Mouse (Mus musculus) lung, postnatal 36 days (tissue): Measurements from ENCODE around the gene Serp2.

Experiments
- DNase-seq: peaks from one replicate; pipeline ENCODE4 v3.0.0; 2022; ENCODE audit warnings: mixed read lengths

Serp2 gene

GRCm38 (mm10) chr14:76556852-76557208 is at the start of gene Serp2:
Gene Serp2 (minus strand): TSS chr14:76556889.
- DNase-seq: no peak

DNA sequence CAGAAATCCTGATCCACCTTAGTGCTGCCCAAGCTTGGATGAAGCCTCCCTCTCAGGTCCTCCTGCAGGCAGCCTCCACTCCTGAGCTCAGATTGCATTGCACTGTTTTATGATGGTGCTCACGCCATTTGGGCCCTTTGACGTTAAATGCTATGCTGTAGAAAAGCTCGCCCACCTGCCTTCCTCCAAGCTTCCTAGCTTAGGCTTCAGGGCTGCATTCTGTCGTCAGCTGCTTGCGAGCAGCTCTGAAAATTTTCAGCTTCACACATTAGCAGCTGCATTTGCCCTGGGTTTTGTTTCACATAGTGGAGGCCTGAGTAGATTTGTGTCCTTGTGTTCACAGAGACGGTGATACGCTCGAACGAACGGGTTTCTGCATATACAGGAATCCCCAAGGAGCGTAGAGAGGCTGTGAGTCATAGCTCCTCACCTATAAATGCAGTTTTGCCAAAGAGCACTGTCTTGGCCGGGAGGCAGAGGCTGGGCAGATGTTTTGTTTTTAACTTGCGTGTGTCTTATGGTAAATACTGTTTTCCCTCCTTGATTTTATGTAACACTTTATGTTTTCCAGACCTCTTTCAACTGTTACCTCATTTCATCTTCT is 49.3 kb upstream of the Serp2 start:
- no peak for DNase-seq

DNA sequence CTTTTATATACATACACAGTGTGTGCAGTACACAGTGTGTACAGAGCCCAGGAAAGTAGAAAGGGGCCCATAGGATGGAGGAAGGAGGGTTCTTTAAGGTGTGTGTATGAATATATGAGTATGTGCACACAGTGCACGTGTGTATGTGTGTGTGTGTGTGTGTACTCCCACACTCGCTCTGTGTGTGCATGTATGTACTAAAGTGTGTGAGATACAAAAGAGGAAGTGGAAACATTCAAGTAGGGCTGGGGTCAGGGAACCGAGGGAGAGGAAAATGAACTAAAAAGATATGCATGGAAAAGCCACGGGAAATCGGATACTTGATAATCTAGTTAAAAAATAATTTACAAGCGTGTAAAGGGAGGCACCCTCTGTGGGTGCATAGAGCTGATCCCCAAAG is 47.3 kb upstream of the Serp2 start:
- no peak for DNase-seq

DNA sequence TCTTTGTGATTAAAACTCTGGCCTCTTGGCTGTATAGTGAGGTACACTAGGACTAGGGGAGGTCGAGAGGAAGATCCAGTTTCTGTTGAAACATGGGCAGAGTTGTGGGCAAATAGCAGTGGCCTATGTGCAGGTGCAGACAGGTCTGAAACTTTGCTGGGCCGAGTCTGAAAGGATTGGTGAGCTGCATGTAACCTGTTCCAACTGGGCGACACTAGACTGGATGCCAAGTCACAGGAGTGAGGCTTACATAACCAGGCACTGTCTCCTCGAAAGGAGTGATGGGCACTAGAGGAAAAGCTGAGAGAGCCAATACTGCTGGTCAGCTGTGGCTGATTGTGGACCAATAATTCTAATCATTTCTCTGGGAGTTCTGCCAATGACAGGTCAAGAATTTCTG is 45.0 kb upstream of the Serp2 start:
- no peak for DNase-seq

DNA sequence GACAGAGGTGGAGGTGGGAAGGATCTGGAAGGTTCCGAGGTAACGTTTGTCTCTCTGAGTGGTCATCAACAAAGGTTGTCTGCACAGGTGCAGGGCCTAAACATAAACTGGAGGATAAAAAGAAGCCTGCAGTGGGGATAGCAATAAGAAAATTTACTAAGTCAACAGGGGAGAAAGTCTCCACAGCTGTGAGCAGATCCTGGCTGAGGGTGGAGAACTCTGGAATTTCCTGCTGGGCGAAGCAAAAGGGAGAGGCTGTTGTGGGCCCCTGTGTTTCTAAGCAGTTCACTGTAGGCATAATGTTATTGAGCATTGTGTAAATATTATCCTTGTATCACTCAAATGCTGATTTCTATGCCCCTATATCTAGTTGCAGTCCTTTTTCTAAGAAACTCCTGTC is 43.7 kb upstream of the Serp2 start:
- DNase-seq: no peak

DNA sequence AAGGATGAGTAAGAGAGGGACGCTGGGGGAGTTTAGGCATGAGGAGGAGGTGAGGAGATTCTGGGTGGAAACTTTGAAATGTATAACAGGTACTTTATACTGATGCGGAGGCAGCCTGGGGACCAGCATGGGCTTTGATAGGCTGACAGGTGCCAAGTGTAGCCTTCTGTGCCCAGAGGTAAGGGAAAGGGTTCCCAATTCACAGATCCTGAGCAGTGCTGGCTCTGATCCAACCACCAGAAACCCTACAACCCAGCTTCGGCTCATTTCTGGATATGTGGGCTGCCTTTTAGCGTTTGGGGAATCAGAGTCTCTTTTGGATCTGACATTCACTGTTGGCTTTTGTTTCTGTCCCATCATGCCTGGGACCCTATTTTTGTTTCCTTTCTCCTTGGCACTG is 43.0 kb upstream of the Serp2 start:
- no peak for DNase-seq

DNA sequence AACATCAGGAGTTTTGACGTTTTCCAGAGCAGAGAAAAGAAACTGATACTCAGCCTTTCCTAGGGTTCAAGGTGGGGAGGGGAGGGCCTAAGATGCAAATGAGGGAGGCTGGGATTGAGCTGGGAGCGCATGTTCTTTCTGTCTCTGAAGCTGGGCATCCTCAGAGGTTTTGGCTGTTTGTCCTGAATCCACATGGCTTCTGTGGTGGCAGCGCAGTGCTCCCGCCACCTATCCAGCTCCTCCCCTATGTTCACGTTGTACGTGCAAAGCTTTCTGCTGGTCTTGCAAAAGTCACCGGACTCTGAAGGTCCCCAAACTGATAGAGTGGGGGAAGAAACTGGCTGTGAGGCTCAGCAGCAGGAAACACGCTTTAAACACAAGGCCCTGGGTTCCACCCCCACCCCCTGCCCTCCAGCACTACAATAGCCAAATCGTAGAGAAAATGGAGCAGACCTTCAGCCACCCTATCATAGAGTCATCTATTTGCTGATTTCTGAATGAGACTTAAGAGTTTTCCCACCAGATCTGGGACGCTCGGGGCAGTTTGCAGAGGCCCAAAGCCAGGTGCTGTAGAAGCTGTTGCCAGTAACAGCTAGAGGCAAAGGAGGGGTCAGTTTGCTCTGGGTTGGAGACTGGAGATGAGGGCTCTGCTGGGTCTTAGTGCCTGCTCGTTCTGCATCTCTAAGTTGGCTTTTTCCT is 42.0 kb upstream of the Serp2 start:
- DNase-seq: peak; percentile 78

DNA sequence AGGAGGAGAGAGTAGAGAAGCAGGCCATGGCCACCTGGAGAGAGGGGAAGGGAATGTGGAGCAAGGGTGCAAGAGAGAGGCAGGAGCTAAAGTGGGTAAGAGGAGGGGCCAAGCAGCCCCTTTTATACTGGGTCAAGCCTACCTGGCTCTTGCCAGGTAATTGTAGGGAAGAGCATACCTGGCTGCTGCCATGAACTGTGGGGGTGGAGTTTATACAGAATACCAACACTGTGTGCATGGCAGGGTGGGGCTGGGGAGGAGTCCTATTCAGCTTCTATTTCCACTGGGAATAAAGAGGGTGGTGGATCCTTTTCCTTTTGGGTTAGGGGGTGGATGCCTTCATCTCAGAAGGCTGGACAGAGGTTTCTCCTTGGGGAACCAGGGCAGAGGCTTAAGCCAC is 41.1 kb upstream of the Serp2 start:
- DNase-seq: no peak

GRCm38 (mm10) chr14:76595048-76595859 is 38.6 kb upstream of the Serp2 start:
- peak; percentile 49 for DNase-seq

GRCm38 (mm10) chr14:76594351-76594885 is 37.7 kb upstream of the Serp2 start:
- DNase-seq: no peak

DNA sequence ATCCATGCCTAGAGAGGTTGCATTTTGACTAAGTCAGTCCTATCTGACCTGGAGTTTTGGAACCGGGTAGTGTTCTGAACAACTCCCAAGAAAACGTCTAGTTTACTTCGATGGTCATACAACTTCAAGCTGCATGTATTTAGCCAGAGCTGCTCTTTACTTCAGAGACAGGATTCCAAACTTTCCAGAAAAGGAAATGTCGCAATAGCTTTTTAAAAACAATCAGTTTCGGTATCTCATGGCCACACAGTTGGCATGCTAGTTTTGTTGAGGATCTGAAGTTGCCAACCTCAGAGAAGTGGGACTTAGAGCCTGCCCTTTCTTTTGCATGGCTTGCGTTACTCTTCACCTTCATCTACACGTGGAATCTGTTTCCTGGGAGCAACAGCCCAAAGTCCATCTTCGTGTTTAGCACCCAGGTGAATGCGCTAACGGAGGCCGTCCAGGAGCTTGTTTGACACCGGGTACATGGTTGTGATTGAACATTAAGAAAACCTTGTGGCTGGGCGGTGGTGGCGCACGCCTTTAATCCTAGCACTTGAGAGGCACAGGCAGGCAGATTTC is 37.0 kb upstream of the Serp2 start:
- DNase-seq: no peak

GRCm38 (mm10) chr14:76592721-76593120 is 36.0 kb upstream of the Serp2 start:
- no peak for DNase-seq

DNA sequence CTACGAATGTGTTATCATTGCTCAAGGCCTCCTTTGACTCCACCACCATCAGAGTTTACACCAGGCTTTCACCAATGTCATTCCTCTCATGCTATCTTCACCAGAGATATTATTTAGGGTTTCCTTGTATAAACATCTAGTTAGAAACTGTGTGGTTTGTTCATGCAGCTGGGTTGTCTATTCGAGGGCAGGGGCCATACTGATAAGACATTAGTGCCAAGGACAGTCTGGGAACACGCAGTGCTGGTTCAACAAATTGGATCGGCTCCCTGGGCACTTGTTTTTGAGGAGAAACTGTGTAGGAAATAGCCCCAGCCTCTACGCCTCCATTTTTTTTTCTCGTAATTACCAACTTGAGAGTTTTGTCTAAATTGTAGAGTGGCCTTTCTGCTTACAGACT is 35.4 kb upstream of the Serp2 start:
- no peak for DNase-seq

- no peak for DNase-seq
These were observed 33.4 kb upstream of the Serp2 start for GRCm38 (mm10) chr14:76590134-76590533.

DNA sequence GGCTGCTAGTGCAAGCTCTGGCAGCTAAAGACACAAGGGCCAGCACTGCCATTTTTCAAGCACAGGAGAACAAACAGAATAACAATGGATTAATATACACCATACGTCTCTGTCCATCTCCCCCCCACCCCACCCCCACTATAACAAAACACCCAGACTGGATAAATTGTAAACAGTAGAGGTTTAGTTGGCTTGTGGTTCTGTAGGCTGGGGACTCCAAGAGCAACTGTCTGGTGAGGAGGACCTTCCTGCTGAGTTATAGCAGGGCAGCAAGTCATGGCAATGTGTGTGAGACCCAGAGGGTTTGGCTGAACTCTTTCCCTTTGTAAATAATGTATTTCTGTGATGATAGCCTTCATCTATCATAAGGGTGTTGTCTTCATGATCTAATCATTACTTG is 33.0 kb upstream of the Serp2 start:
- DNase-seq: no peak

GRCm38 (mm10) chr14:76585831-76586405 is 29.2 kb upstream of the Serp2 start:
- DNase-seq: peak; percentile 73

- DNase-seq: no peak
These were observed 27.3 kb upstream of the Serp2 start for GRCm38 (mm10) chr14:76583985-76584384.

GRCm38 (mm10) chr14:76581974-76582922 is 25.6 kb upstream of the Serp2 start:
- DNase-seq: peak; percentile 55

DNA sequence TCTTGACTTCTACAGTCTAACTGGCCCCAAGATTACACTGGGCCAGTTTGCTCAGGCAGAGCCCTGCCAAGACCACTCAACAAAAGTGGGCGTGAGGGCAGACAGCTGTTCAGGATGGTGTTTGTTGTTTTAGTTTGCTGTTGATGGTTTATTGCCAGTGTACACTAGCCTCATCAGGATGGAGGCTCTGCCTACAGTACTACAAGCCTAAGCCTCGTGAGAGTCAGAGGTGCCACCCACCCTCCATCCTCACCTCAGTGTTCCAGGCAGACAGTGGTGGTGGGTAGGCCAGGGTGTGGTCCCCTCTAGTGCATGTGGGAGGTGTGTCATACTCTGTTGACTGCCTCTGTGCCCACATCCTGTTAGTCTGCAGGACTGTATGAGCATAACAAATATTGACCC is 23.0 kb upstream of the Serp2 start:
- peak; percentile 69 for DNase-seq

DNA sequence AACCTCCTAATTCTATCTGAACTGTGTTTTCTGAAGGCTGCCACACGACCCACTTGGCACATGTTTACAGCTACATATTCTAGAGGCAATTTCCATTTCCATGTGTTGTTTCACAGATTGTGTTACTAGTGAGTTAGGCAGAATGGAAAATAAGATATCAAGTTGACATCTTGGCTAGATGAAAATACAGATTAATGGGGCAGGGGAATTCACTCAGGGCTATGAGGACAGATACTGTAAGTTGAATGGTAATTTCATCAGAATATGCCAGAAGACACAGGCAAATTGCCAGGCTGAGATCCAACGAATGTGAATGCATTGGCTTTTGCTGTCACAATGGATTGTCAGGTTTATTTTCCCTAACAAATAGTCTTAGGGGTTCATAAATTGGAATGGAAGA is 21.2 kb upstream of the Serp2 start:
- no peak for DNase-seq

DNA sequence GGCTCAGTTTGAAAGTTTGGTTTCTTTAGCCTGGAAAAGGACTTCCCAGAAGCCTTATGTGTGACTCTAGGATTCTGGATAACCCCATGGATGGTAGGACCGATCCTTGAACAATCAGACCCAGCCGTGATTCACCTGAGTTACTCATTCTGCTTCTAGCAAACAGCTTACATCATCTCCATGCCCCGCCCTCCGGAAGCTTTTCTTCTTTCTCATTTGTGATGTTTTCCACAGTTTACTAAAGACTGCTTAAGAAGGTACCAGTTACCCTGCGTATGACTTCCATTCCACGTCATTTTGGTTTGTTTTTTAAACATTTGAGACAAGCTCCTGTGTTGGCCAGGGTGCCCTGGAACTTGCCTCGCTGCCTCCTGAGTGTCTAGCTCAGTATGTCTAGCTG is 13.6 kb upstream of the Serp2 start:
- no peak for DNase-seq
